Mouse (Mus musculus) liver, embryonic 14.5 days (tissue): Measurements from ENCODE around the gene Ccdc83.

Experiments
- CTCF ChIP-seq: IDR thresholded peaks from 2 replicates; pipeline ENCODE4 v1.5.1; 2016; ENCODE audit warnings: antibody characterized with exemption, low read depth, control low read depth
- EP300 ChIP-seq: IDR thresholded peaks from 2 replicates; pipeline ENCODE4 v1.6.1; 2016; ENCODE audit warnings: antibody characterized with exemption, low read depth

- TF ChIP-seq CTCF (no peak), EP300 (no peak)
Measured at GRCm38 (mm10) chr7:90210116-90210515, 55.5 kb downstream of the Ccdc83 start.
